Mouse (Mus musculus): ENCODE results near the gene Ifna6.
"Not testable (repeated sequence)": the region's sequence is repeated elsewhere in the genome, so short reads cannot be mapped to it uniquely, and the experiment has no call there.

DNA sequence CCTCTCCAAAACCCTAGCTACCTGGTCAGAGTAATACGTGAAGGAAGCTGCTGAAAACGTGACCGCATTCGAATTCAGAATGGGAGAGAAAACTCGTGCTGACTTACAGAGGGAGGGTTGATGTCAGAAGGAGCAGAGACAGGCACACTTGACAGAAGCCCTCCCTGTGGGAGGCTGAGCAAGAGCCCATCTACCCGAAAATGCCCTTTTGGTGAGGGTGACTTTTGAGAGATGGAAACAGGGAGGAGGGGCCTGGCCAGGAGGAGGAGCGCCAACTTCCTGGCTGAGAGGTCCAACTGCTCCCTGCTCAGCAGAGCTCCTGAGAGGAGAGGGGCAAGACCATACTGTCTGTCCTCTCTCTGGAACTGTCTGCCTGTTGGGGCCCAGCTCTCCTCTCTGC lies 27.9 kb upstream of the Ifna6 start, which contains the start of gene Gm13285:
- not testable (repeated sequence) for TF ChIP-seq CTCF, EP300 (IDR thresholded peaks at IDR 0.05; ENCODE audit: low read depth)

Measured in heart, postnatal 0 days (tissue).